Mouse (Mus musculus): ENCODE data around the gene Hist2h2aa1. TPM values are rescaled to one million over a fixed set of nuclear protein-coding genes. Genes with fewer than 3 reads are reported as not detected.
A peak's percentile ranks its signal among the peaks of the same experiment; 100 is the strongest.
"Not testable (repeated sequence)": the region's sequence is repeated elsewhere in the genome, so short reads cannot be mapped to it uniquely, and the experiment has no call there.

The Hist2h2aa1 gene
- total RNA-seq, 2 experiments from 2014 or later, result 6.0 to 16.1 TPM

GRCm38 (mm10) chr3:96277428-96277799, 32.1 kb downstream of the Hist2h2aa1 start:
- DNase-seq (ENCODE audit: low spot score in 2 of 2), result peak in 1 of 2 experiments; percentile 41

GRCm38 (mm10) chr3:96277800-96278624, 32.7 kb downstream of the Hist2h2aa1 start:
- peak; percentile 95 to 96 for DNase-seq (ENCODE audit: low spot score in 2 of 2)

GRCm38 (mm10) chr3:96280660-96281059, 35.4 kb downstream of the Hist2h2aa1 start:
- DNase-seq (ENCODE audit: low spot score in 2 of 2), result no peak

GRCm38 (mm10) chr3:96284457-96284856, 39.2 kb downstream of the Hist2h2aa1 start:
- no peak for DNase-seq (ENCODE audit: low spot score in 2 of 2)

GRCm38 (mm10) chr3:96287334-96287733, 42.0 kb downstream of the Hist2h2aa1 start:
- not testable (repeated sequence) for DNase-seq (ENCODE audit: low spot score in 2 of 2)

GRCm38 (mm10) chr3:96289201-96289600, 43.9 kb downstream of the Hist2h2aa1 start:
- DNase-seq (ENCODE audit: low spot score in 2 of 2), result no peak

- DNase-seq (ENCODE audit: low spot score in 2 of 2), result not testable (repeated sequence)
Observed at GRCm38 (mm10) chr3:96290727-96291126, 45.4 kb downstream of the Hist2h2aa1 start.

GRCm38 (mm10) chr3:96292641-96293040, 47.3 kb downstream of the Hist2h2aa1 start:
- no peak for DNase-seq (ENCODE audit: low spot score in 2 of 2)

- DNase-seq (ENCODE audit: low spot score in 2 of 2), result no peak
Observed at GRCm38 (mm10) chr3:96293368-96293767, 48.1 kb downstream of the Hist2h2aa1 start.

- DNase-seq (ENCODE audit: low spot score in 2 of 2), result no peak
Observed at GRCm38 (mm10) chr3:96293787-96294186, 48.5 kb downstream of the Hist2h2aa1 start, which contains the start of gene Fcgr1. Fcgr1 (minus strand) TSS chr3:96293969.

Small RNA genes lying within 50 kb of the gene (microRNA-seq; reads per million reads assigned to microRNA genes)
- gene Gm44492 (0 reads per million in 2 experiments), gene Gm47311 (0 reads per million in 2 experiments), gene Gm47313 (0 reads per million in 2 experiments)

Other genes with a start within 250 kb of the Hist2h2aa1 start
- 10 to 100 TPM; 50.2 to 56.5 TPM for gene Plekho1, start 249.5 kb upstream of the Hist2h2aa1 start, total RNA-seq (2021)
- gene Vps45, start 187.0 kb upstream of the Hist2h2aa1 start, total RNA-seq (2021), result 10 to 100 TPM; 41.9 to 42.2 TPM
- gene Otud7b, start 141.0 kb upstream of the Hist2h2aa1 start, total RNA-seq (2021), result 10 to 100 TPM; 17.7 to 21.0 TPM
- 1 to 10 TPM; 5.5 to 9.2 TPM for gene Mtmr11, start 83.5 kb upstream of the Hist2h2aa1 start, total RNA-seq (2021)
- 10 to 100 TPM; 54.3 to 55.7 TPM for gene Sf3b4, start 73.2 kb upstream of the Hist2h2aa1 start, total RNA-seq (2021)
- 100 to 1,000 TPM; 317 to 343 TPM for gene Sv2a, start 64.3 kb upstream of the Hist2h2aa1 start, total RNA-seq (2021)
- 10 to 100 TPM; 20.9 to 22.8 TPM for gene Bola1, start 25.8 kb upstream of the Hist2h2aa1 start, total RNA-seq (2021)
- 10 to 100 TPM; 16.7 to 16.8 TPM for gene Hist2h2ab, start 25.6 kb upstream of the Hist2h2aa1 start, total RNA-seq (2021)
- 10 to 100 TPM; 42.5 to 52.0 TPM for gene Hist2h2ac, start 24.6 kb upstream of the Hist2h2aa1 start, total RNA-seq (2021)
- 1 to 10 TPM; 3.9 TPM for gene Hist2h2be, start 24.4 kb upstream of the Hist2h2aa1 start, total RNA-seq (2021)
- 10 to 100 TPM; 18.2 to 19.1 TPM for gene Hist2h3c2, start 6.4 kb upstream of the Hist2h2aa1 start, total RNA-seq (2021)
- gene Hist2h2aa2, start 5.2 kb upstream of the Hist2h2aa1 start, total RNA-seq (2021), result 100 to 1,000 TPM; 287 to 323 TPM
- gene Hist2h3c1, start 1.2 kb downstream of the Hist2h2aa1 start, total RNA-seq (2021), result not detected
- gene Hist2h4, start 17.8 kb downstream of the Hist2h2aa1 start, total RNA-seq (2021), result 10 to 100 TPM; 32.6 to 33.2 TPM
- 100 to 1,000 TPM; 161 to 165 TPM for gene Hist2h3b, start 23.2 kb downstream of the Hist2h2aa1 start, total RNA-seq (2021)
- 100 to 1,000 TPM; 211 to 217 TPM for gene Hist2h2bb, start 24.3 kb downstream of the Hist2h2aa1 start, total RNA-seq (2021)
- gene Fcgr1, start 48.5 kb downstream of the Hist2h2aa1 start, total RNA-seq (2021), result 1 to 10 TPM; 1.9 TPM
- gene BC107364, start 206.8 kb downstream of the Hist2h2aa1 start, total RNA-seq (2021), result not detected

All from layer of hippocampus, postnatal 10 days (tissue).